Comparison of ENCODE assay signal across 10 mouse cellular contexts in the genomic region with DNA sequence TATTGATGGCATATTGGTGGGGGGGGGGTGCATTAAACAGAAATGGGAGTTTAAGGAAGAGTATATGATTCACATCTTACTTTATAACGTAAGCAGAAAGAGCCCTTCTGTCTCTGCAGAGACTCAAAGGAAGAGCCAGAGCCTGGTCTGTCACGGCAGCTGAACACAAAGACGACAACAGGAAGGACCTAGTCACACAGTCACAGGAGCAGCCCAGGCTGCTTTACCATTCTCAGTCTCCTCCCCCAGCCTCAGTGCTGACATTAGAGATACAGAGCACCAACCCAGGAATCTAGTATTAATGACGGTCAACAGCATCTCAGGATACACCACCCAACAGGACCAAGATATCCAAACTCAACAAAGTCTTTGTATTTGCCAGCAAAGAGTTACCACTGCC.
DNase-seq lines count a peak whose midpoint lies in the region; ATAC-seq and TF ChIP-seq lines count a peak whose summit lies in the region.
"Had no signal": no experiment of that assay in that cellular context is flagged by ENCODE, and none has a peak within 500 bp of the region (broad histone marks: within the 10 kb centered on the region; RNA-seq: fewer than 3 reads in every experiment).

No protein-coding gene starts in this region.

- ATAC-seq in heart, embryonic 15.5 days (replicated peaks; ENCODE audit: insufficient number of reproducible peaks, insufficient read depth, low FRiP score, low read depth) = no peak
- ATAC-seq in midbrain, embryonic 16.5 days = no peak

- 23% methylated on average over 4 of the region's 4 CpGs for WGBS in heart, embryonic 15.5 days
- 44% methylated on average over 4 of the region's 4 CpGs for WGBS in midbrain, embryonic 16.5 days

- H3K9me3 ChIP-seq in heart, embryonic 15.5 days (replicated peaks) = no peaks in the 10 kb centered on the region
- no peaks in the 10 kb centered on the region for H3K9me3 ChIP-seq in midbrain, embryonic 16.5 days (replicated peaks; ENCODE audit: control insufficient read depth, low read length, poor library complexity, severe bottlenecking)
- H3K9me3 ChIP-seq: limb, embryonic 12.5 days; neural tube, embryonic 13.5 days had no signal

- no peak for TF ChIP-seq CTCF in gastrocnemius, adult 2 months (IDR thresholded peaks at IDR 0.05)
- no peak for TF ChIP-seq CTCF in left cerebral cortex, adult 2 months (IDR thresholded peaks at IDR 0.05)

- H3K27ac ChIP-seq in gastrocnemius, adult 2 months = peak overlapping the region; percentile 75; the same call in 1 of the 2 replicates
- 0 out of 2 replicates have a peak overlapping the region, but pooled peaks have one; percentile 24 for H3K27ac ChIP-seq in heart, embryonic 15.5 days
- H3K27ac ChIP-seq in left cerebral cortex, adult 2 months = no peak overlapping the region; the same call in 1 of the 2 replicates
- no peak overlapping the region for H3K27ac ChIP-seq in midbrain, embryonic 16.5 days (ENCODE audit: low read length)
- H3K27ac ChIP-seq: limb, embryonic 12.5 days had no signal

- no peak for DNase-seq in gastrocnemius, adult 2 months
- no peak for DNase-seq in gastrocnemius, postnatal 25 days
- DNase-seq in A20 (ENCODE audit: low read depth, low spot score) = peak; percentile 77
- DNase-seq in naive thymus-derived CD4-positive, alpha-beta T cell, adult 2 months (ENCODE audit: low read depth) = peak; percentile 77
- no peak for DNase-seq in ovary, postnatal 36 days (ENCODE audit: low spot score)
- no peak for DNase-seq in left cerebral cortex, adult 2 months (ENCODE audit: extremely low spot score in 1 of 2, low spot score in 2 of 2)

- H3K4me1 ChIP-seq in heart, embryonic 15.5 days (replicated peaks) = peaks cover 34% of the 10 kb centered on the region
- peaks cover 28% of the 10 kb centered on the region for H3K4me1 ChIP-seq in midbrain, embryonic 16.5 days (ENCODE audit: control insufficient read depth, insufficient read depth, low read length)

- H3K4me2 ChIP-seq in heart, embryonic 15.5 days = no peak overlapping the region
- H3K4me2 ChIP-seq in midbrain, embryonic 16.5 days (ENCODE audit: low read length) = no peak overlapping the region
- H3K4me2 ChIP-seq: limb, embryonic 12.5 days; neural tube, embryonic 13.5 days had no signal

- no peak overlapping the region for H3K4me3 ChIP-seq in gastrocnemius, adult 2 months
- no peak overlapping the region for H3K4me3 ChIP-seq in heart, embryonic 15.5 days
- H3K4me3 ChIP-seq in left cerebral cortex, adult 2 months = no peak overlapping the region
- H3K4me3 ChIP-seq in midbrain, embryonic 16.5 days (ENCODE audit: low read depth, low read length) = no peak overlapping the region
- H3K4me3 ChIP-seq: limb, embryonic 12.5 days; neural tube, embryonic 13.5 days had no signal

- intact Hi-C loops in gastrocnemius, adult 2 months (cut with DNase I) = no loop called here
- intact Hi-C loops in left cerebral cortex, adult 2 months (cut with DNase I) = no loop called here

- no peaks in the 10 kb centered on the region for H3K36me3 ChIP-seq in heart, embryonic 15.5 days
- H3K36me3 ChIP-seq in midbrain, embryonic 16.5 days (ENCODE audit: control insufficient read depth, insufficient read depth, low read length) = no peaks in the 10 kb centered on the region
- H3K36me3 ChIP-seq: limb, embryonic 12.5 days; neural tube, embryonic 13.5 days had no signal

- no peak overlapping the region for H3K9ac ChIP-seq in heart, embryonic 15.5 days
- no peak overlapping the region for H3K9ac ChIP-seq in midbrain, embryonic 16.5 days (ENCODE audit: low read depth, low read length)
- H3K9ac ChIP-seq: limb, embryonic 12.5 days; neural tube, embryonic 13.5 days had no signal

- no peaks in the 10 kb centered on the region for H3K27me3 ChIP-seq in heart, embryonic 15.5 days
- no peaks in the 10 kb centered on the region for H3K27me3 ChIP-seq in midbrain, embryonic 16.5 days (ENCODE audit: control insufficient read depth, insufficient read depth, low read depth, low read length)
- H3K27me3 ChIP-seq: limb, embryonic 12.5 days; neural tube, embryonic 13.5 days had no signal

Comparison
In these comparisons a context has a peak if more than half of its experiments do, and no peak if none do; other contexts are left out.
1. DNase-seq: peak in A20 (single experiment) and naive thymus-derived CD4-positive, alpha-beta T cell, adult 2 months (single experiment); none in gastrocnemius, adult 2 months (single experiment), gastrocnemius, postnatal 25 days (single experiment), ovary, postnatal 36 days (single experiment) and left cerebral cortex, adult 2 months (0 of 2).
2. H3K27ac ChIP-seq: peak in gastrocnemius, adult 2 months (single experiment) and heart, embryonic 15.5 days (single experiment); none in left cerebral cortex, adult 2 months (single experiment) and midbrain, embryonic 16.5 days (single experiment).